In the genomic region with DNA sequence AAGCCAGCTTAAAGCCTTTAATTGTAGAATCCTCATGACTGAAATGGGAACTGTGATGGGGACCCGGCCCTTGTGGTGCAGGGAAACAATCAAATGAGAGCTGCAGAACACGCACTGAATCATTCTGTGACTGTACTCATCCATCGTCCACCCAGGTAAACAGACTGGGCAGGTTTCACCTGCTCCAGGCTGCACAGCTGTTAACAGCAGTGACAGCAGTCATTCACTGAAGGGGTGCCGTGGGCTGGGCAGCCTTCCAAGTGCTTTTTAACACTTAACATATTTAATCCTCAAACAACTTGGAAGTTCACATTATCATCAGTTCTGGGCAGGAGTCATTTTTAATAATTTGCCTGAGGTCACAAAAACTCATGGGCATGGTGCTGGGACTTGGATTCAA, we compare ENCODE assay signal across 27 mouse cellular contexts.
DNase-seq lines count a peak whose midpoint lies in the region; ATAC-seq lines count a peak whose summit lies in the region.
"Had no signal": no experiment of that assay in that cellular context is flagged by ENCODE, and none has a peak within 500 bp of the region (broad histone marks: within the 10 kb centered on the region; RNA-seq: fewer than 3 reads in every experiment).

No protein-coding gene starts in this region.

- no peak overlapping the region for H3K9ac ChIP-seq in lung, embryonic 15.5 days
- H3K9ac ChIP-seq in stomach, embryonic 15.5 days, result no peak overlapping the region
- H3K9ac ChIP-seq: embryonic facial prominence, embryonic 15.5 days; forebrain, postnatal 0 days; heart, embryonic 12.5 days; heart, embryonic 15.5 days; hindbrain, embryonic 13.5 days had no signal

- peak; percentile 70; the same call in 1 of the 2 replicates for ATAC-seq in lung, embryonic 15.5 days (ENCODE audit: borderline replicate concordance, extremely low read depth, low FRiP score, low TSS enrichment)
- peak; percentile 54; the same call in 1 of the 2 replicates for ATAC-seq in stomach, embryonic 15.5 days (ENCODE audit: insufficient read depth, low FRiP score, low read depth)
- ATAC-seq: CD4-positive, CD25-positive, alpha-beta regulatory T cell, adult 4 months; forebrain, embryonic 14.5 days; forebrain, postnatal 0 days; hindbrain, embryonic 16.5 days had no signal

- no peaks in the 10 kb centered on the region for H3K9me3 ChIP-seq in lung, embryonic 15.5 days
- H3K9me3 ChIP-seq in stomach, embryonic 15.5 days, result no peaks in the 10 kb centered on the region
- H3K9me3 ChIP-seq: embryonic facial prominence, embryonic 15.5 days; heart, embryonic 12.5 days; heart, embryonic 15.5 days; hindbrain, embryonic 10.5 days; hindbrain, embryonic 13.5 days had no signal

- WGBS in lung, embryonic 15.5 days, result 36% methylated on average over 4 of the region's 4 CpGs
- 32% methylated on average over 4 of the region's 4 CpGs for WGBS in stomach, embryonic 15.5 days

- H3K27me3 ChIP-seq in lung, embryonic 15.5 days, result no peaks in the 10 kb centered on the region
- H3K27me3 ChIP-seq in stomach, embryonic 15.5 days (replicated peaks), result no peaks in the 10 kb centered on the region
- H3K27me3 ChIP-seq: embryonic facial prominence, embryonic 15.5 days; heart, embryonic 12.5 days; heart, embryonic 15.5 days had no signal

- H3K4me3 ChIP-seq in lung, embryonic 15.5 days, result no peak overlapping the region
- no peak overlapping the region for H3K4me3 ChIP-seq in stomach, embryonic 15.5 days (replicated peaks)
- H3K4me3 ChIP-seq: embryonic facial prominence, embryonic 15.5 days; heart, embryonic 12.5 days; heart, embryonic 15.5 days; hindbrain, embryonic 10.5 days; hindbrain, embryonic 13.5 days had no signal

- H3K4me2 ChIP-seq in lung, embryonic 15.5 days, result no peak overlapping the region
- H3K4me2 ChIP-seq in stomach, embryonic 15.5 days, result no peak overlapping the region
- H3K4me2 ChIP-seq: embryonic facial prominence, embryonic 15.5 days; heart, embryonic 12.5 days; heart, embryonic 15.5 days; hindbrain, embryonic 13.5 days had no signal

- no peak for DNase-seq in lung, postnatal 4 days
- peak; percentile 2 for DNase-seq in lung, postnatal 14 days
- DNase-seq in lung, postnatal 25 days (ENCODE audit: low spot score), result no peak
- no peak for DNase-seq in frontal cortex, postnatal 14 days (ENCODE audit: low spot score in 2 of 2)
- DNase-seq in left cerebral cortex, adult 9 months (ENCODE audit: low spot score in 2 of 2), result no peak
- DNase-seq: adrenal gland, adult 8-10 months; adrenal gland, postnatal 25 days; cerebellum, adult 11-12 months; cerebellum, adult 8-10 months; cerebellum, postnatal 10 days; cerebellum, postnatal 36 days; embryo, embryonic 11 days; forebrain, postnatal 0 days; gastrocnemius, postnatal 25 days; heart, adult 18-20 months; heart, postnatal 10 days; heart, postnatal 36 days had no signal

- no peak overlapping the region for H3K27ac ChIP-seq in lung, embryonic 15.5 days
- no peak overlapping the region for H3K27ac ChIP-seq in stomach, embryonic 15.5 days
- H3K27ac ChIP-seq: embryonic facial prominence, embryonic 15.5 days; heart, embryonic 15.5 days; hindbrain, embryonic 10.5 days; hindbrain, embryonic 13.5 days had no signal

- H3K4me1 ChIP-seq in lung, embryonic 15.5 days, result peaks cover 13% of the 10 kb centered on the region
- no peaks in the 10 kb centered on the region for H3K4me1 ChIP-seq in stomach, embryonic 15.5 days
- H3K4me1 ChIP-seq: embryonic facial prominence, embryonic 15.5 days; heart, embryonic 12.5 days; heart, embryonic 15.5 days; hindbrain, embryonic 10.5 days; hindbrain, embryonic 13.5 days had no signal

- H3K36me3 ChIP-seq in lung, embryonic 15.5 days, result no peaks in the 10 kb centered on the region
- H3K36me3 ChIP-seq in stomach, embryonic 15.5 days, result no peaks in the 10 kb centered on the region
- H3K36me3 ChIP-seq: embryonic facial prominence, embryonic 15.5 days; heart, embryonic 12.5 days; heart, embryonic 15.5 days; hindbrain, embryonic 10.5 days; hindbrain, embryonic 13.5 days had no signal
